Mouse (Mus musculus): Measurements from ENCODE around the gene Il4. TPM values are rescaled to one million over a fixed set of nuclear protein-coding genes. Genes with fewer than 3 reads are reported as not detected.
A peak's percentile ranks its signal among the peaks of the same experiment; 100 is the strongest.

The Il4 gene
- 0.83 TPM in 1 of 2 replicates, not detected in the other for polyA plus RNA-seq (2016; fragmentation: Nextera tagmentation; extraction: Ambion mirVana)

- WGBS = 57% methylated on average over 7 of the region's 7 CpGs
Measured at GRCm38 (mm10) chr11:53618619-53619198, at the start of gene Il4. TSS of gene Il4 (minus strand) at chr11:53618669.

GRCm38 (mm10) chr11:53664091-53664490, 45.6 kb upstream of the Il4 start:
- no peak overlapping the region for H3K4me2 ChIP-seq
- no peak overlapping the region for H3K9ac ChIP-seq
- peaks cover 37% of the 10 kb centered on the region for H3K36me3 ChIP-seq
- peaks cover 18% of the 10 kb centered on the region for H3K4me1 ChIP-seq (replicated peaks)
- no peak overlapping the region for H3K4me3 ChIP-seq
- no peaks in the 10 kb centered on the region for H3K27me3 ChIP-seq (replicated peaks)
- no peaks in the 10 kb centered on the region for H3K9me3 ChIP-seq (replicated peaks)
- H3K27ac ChIP-seq (ENCODE audit: poor library complexity, severe bottlenecking) = no peak overlapping the region
- no peak for ATAC-seq (ENCODE audit: insufficient number of reproducible peaks, low FRiP score)
- 75% methylated on average over 5 of the region's 5 CpGs for WGBS

More at GRCm38 (mm10) chr11:53618619-53619198, at the start of gene Il4:
- ATAC-seq (ENCODE audit: insufficient number of reproducible peaks, low FRiP score) = no peak
- Histone ChIP-seq H3K27me3 (replicated peaks) (no peaks in the 10 kb centered on the region), H3K4me2 (no peak within 1 kb of the TSS), H3K27ac (ENCODE audit: poor library complexity, severe bottlenecking) (no peak within 1 kb of the TSS), H3K4me3 (no peak within 1 kb of the TSS), H3K36me3 (no peaks in the 10 kb centered on the region), H3K9me3 (replicated peaks) (no peaks in the 10 kb centered on the region), H3K4me1 (replicated peaks) (peaks cover 12% of the 10 kb centered on the region; the same call in 1 of the 2 replicates), H3K9ac (no peak within 1 kb of the TSS)

- Histone ChIP-seq H3K27ac (ENCODE audit: poor library complexity, severe bottlenecking) (no peak overlapping the region), H3K4me1 (replicated peaks) (peaks cover 20% of the 10 kb centered on the region), H3K27me3 (replicated peaks) (no peaks in the 10 kb centered on the region), H3K4me2 (no peak overlapping the region), H3K4me3 (no peak overlapping the region), H3K9ac (no peak overlapping the region), H3K36me3 (peaks cover 29% of the 10 kb centered on the region), H3K9me3 (replicated peaks) (no peaks in the 10 kb centered on the region)
- no peak for ATAC-seq (ENCODE audit: insufficient number of reproducible peaks, low FRiP score)
- 40% methylated on average over 14 of the region's 14 CpGs for WGBS
Measured at GRCm38 (mm10) chr11:53662794-53663674, 44.6 kb upstream of the Il4 start.

DNA sequence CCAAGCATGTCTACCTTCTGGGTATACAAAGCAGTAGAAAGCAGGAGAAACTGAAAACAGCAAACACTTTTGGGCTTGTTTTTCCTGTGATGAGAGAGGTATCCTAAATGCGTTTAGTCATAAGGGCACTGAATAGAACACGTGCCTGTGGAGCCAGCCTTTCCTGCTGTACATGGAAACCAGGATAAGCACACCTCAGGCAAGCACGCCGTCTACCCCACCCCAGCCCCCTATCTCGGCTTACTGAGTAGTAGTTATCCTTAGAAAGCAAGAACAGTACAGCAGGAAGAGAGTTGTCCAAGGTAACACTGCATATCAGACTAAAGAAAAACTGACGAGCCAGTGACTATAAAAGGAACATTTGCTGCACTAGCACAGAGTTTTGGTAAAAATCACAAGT, 39.4 kb upstream of the Il4 start:
- Histone ChIP-seq H3K9me3 (replicated peaks) (no peaks in the 10 kb centered on the region), H3K4me1 (replicated peaks) (peaks cover 37% of the 10 kb centered on the region), H3K9ac (no peak overlapping the region), H3K27ac (ENCODE audit: poor library complexity, severe bottlenecking) (no peak overlapping the region), H3K4me2 (no peak overlapping the region), H3K36me3 (peaks cover 4% of the 10 kb centered on the region), H3K4me3 (no peak overlapping the region), H3K27me3 (replicated peaks) (no peaks in the 10 kb centered on the region)
- 41% methylated on average over 6 of the region's 6 CpGs for WGBS
- no peak for ATAC-seq (ENCODE audit: insufficient number of reproducible peaks, low FRiP score)

DNA sequence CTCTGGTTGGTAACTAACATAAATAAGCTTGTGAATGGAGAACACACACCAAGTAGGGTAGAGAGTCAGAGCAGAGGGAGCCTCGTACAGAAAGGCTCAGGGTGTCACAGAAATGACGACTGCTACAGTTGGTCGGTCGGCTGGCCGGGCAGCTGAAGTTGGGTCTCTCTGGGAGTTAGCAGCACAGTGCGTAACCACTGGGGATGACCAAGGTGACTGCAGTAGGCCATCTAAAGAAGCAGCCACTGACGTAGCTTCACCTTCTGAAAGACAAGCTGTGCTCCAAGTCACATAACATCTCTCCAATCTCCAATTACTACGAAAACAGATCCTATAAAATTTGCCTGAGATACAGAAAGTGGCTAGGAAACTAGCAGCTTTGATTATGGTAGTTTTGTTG, 38.9 kb upstream of the Il4 start:
- H3K9me3 ChIP-seq (replicated peaks) = no peaks in the 10 kb centered on the region
- no peak overlapping the region for H3K4me2 ChIP-seq
- no peak for ATAC-seq (ENCODE audit: insufficient number of reproducible peaks, low FRiP score)
- H3K36me3 ChIP-seq = peaks cover 7% of the 10 kb centered on the region
- H3K4me1 ChIP-seq (replicated peaks) = peaks cover 34% of the 10 kb centered on the region
- H3K27ac ChIP-seq (ENCODE audit: poor library complexity, severe bottlenecking) = no peak overlapping the region
- no peak overlapping the region for H3K4me3 ChIP-seq
- H3K27me3 ChIP-seq (replicated peaks) = no peaks in the 10 kb centered on the region
- 72% methylated on average over 8 of the region's 8 CpGs for WGBS
- H3K9ac ChIP-seq = no peak overlapping the region

DNA sequence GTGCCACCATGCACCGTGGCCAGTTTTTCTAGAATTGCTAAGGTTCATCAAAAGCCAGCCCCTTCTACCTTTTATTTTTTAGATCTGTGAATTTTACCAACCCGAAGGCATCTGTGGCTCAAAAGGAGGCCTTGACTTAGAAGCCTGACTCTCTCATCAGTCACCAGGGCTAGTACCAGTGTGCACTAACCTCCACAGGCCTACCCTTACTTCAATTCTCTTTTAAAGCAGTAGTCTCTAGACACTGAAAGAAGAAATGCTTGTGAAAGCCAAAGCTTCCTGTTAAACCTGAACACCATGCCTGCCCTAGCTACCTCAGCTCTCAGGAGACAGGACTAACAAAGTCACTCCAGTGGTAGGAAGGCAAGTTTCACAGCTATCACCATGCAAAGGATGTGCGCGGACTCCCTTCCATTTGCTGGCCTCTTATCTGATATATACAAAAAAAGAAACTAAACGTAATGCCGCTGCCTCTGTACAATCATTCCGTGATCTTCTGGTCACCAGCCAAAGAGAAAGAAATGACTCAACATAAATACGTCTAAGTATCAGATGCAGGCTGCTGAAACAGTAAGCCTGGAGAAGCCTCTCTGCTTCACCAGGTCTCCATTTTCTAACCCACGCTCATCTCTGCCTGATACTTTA, 38.2 kb upstream of the Il4 start:
- Histone ChIP-seq H3K27me3 (replicated peaks) (no peaks in the 10 kb centered on the region), H3K36me3 (peaks cover 13% of the 10 kb centered on the region), H3K4me3 (no peak overlapping the region), H3K27ac (ENCODE audit: poor library complexity, severe bottlenecking) (no peak overlapping the region), H3K4me2 (no peak overlapping the region), H3K4me1 (replicated peaks) (peaks cover 34% of the 10 kb centered on the region), H3K9me3 (replicated peaks) (no peaks in the 10 kb centered on the region), H3K9ac (no peak overlapping the region)
- no peak for ATAC-seq (ENCODE audit: insufficient number of reproducible peaks, low FRiP score)
- 43% methylated on average over 9 of the region's 9 CpGs for WGBS

DNA sequence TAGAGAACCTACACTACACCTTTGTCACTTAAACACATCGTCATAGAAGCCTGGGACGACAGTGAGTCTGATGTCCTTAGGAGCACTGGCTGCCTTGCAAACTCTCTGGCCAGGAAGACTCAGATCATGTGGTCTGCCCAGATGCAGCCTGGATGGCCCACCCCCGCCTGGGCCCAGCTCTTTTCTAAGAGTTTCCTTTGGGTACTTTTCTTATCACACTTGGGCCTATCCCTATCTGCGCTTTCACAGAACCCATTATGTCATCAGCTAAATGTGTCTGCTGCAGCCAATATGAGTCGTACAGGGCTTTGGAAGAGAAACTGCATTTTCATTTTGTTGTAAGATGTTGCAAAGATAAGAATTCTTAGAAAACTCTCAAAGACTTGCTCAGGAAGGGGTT, 36.6 kb upstream of the Il4 start:
- 7% methylated on average over 5 of the region's 5 CpGs for WGBS
- Histone ChIP-seq H3K9me3 (replicated peaks) (no peaks in the 10 kb centered on the region), H3K4me1 (replicated peaks) (peaks cover 34% of the 10 kb centered on the region), H3K27me3 (replicated peaks) (no peaks in the 10 kb centered on the region), H3K4me2 (0 out of 2 replicates have a peak overlapping the region, but pooled peaks have one; percentile 1), H3K9ac (no peak overlapping the region), H3K27ac (ENCODE audit: poor library complexity, severe bottlenecking) (peak overlapping the region; percentile 27; the same call in 1 of the 2 replicates), H3K4me3 (no peak overlapping the region), H3K36me3 (peaks cover 28% of the 10 kb centered on the region)
- peak; percentile 87 for ATAC-seq (ENCODE audit: insufficient number of reproducible peaks, low FRiP score)

DNA sequence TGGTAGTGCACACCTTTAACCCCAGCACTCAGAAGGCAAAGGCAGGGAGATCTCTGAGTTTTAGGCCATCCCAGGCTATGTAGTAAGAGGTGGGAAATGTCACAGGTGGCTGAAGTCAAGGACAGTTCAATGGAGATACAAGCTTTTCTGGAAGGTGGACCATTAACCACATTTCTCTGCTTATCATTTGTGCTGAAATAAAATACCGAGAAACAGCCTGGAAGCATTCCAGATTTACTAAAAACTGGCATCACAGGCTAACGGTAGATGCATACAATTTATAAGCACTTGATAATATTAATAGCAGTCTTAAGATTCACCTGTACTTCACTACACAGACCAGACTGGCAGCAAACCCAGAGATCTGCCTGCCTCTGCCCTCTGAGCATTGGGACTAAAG, 34.0 kb upstream of the Il4 start:
- peaks cover 24% of the 10 kb centered on the region for H3K4me1 ChIP-seq (replicated peaks)
- H3K27me3 ChIP-seq (replicated peaks) = no peaks in the 10 kb centered on the region
- ATAC-seq (ENCODE audit: insufficient number of reproducible peaks, low FRiP score) = no peak
- no peak overlapping the region for H3K9ac ChIP-seq
- H3K9me3 ChIP-seq (replicated peaks) = no peaks in the 10 kb centered on the region
- whole genome bisulfite sequencing = 85% methylated on average over 2 of the region's 2 CpGs
- no peak overlapping the region for H3K27ac ChIP-seq (ENCODE audit: poor library complexity, severe bottlenecking)
- peaks cover 33% of the 10 kb centered on the region for H3K36me3 ChIP-seq
- H3K4me3 ChIP-seq = no peak overlapping the region
- no peak overlapping the region for H3K4me2 ChIP-seq

- no peaks in the 10 kb centered on the region for H3K27me3 ChIP-seq (replicated peaks)
- H3K4me3 ChIP-seq = no peak overlapping the region
- H3K9me3 ChIP-seq (replicated peaks) = no peaks in the 10 kb centered on the region
- ATAC-seq (ENCODE audit: insufficient number of reproducible peaks, low FRiP score) = no peak
- H3K36me3 ChIP-seq = peaks cover 33% of the 10 kb centered on the region
- 81% methylated on average over 4 of the region's 4 CpGs for WGBS
- H3K9ac ChIP-seq = no peak overlapping the region
- H3K27ac ChIP-seq (ENCODE audit: poor library complexity, severe bottlenecking) = no peak overlapping the region
- no peak overlapping the region for H3K4me2 ChIP-seq
- peaks cover 16% of the 10 kb centered on the region for H3K4me1 ChIP-seq (replicated peaks)
Measured at GRCm38 (mm10) chr11:53651441-53651840, 33.0 kb upstream of the Il4 start.

GRCm38 (mm10) chr11:53644017-53644416, 25.5 kb upstream of the Il4 start:
- no peak overlapping the region for H3K9ac ChIP-seq
- H3K27ac ChIP-seq (ENCODE audit: poor library complexity, severe bottlenecking) = no peak overlapping the region
- WGBS = 81% methylated on average over 5 of the region's 5 CpGs
- H3K4me1 ChIP-seq (replicated peaks) = peaks cover 4% of the 10 kb centered on the region; the same call in 1 of the 2 replicates
- H3K27me3 ChIP-seq (replicated peaks) = no peaks in the 10 kb centered on the region
- H3K36me3 ChIP-seq = no peaks in the 10 kb centered on the region
- H3K4me3 ChIP-seq = no peak overlapping the region
- no peaks in the 10 kb centered on the region for H3K9me3 ChIP-seq (replicated peaks)
- no peak overlapping the region for H3K4me2 ChIP-seq
- ATAC-seq (ENCODE audit: insufficient number of reproducible peaks, low FRiP score) = no peak

- no peak for ATAC-seq (ENCODE audit: insufficient number of reproducible peaks, low FRiP score)
- no peak overlapping the region for H3K9ac ChIP-seq
- peaks cover 1% of the 10 kb centered on the region for H3K27me3 ChIP-seq (replicated peaks)
- no peak overlapping the region for H3K4me2 ChIP-seq
- H3K27ac ChIP-seq (ENCODE audit: poor library complexity, severe bottlenecking) = no peak overlapping the region
- H3K36me3 ChIP-seq = no peaks in the 10 kb centered on the region
- no peaks in the 10 kb centered on the region for H3K9me3 ChIP-seq (replicated peaks)
- 56% methylated on average over 12 of the region's 12 CpGs for WGBS
- H3K4me3 ChIP-seq = no peak overlapping the region
- H3K4me1 ChIP-seq (replicated peaks) = peaks cover 4% of the 10 kb centered on the region; the same call in 1 of the 2 replicates
Measured at GRCm38 (mm10) chr11:53642744-53643279, 24.3 kb upstream of the Il4 start.

Measured in heart, embryonic 12.5 days (tissue).